Mouse (Mus musculus) embryonic facial prominence, embryonic 13.5 days (tissue): Measurements from ENCODE around the gene Znfx1. TPM values are rescaled to one million over a fixed set of nuclear protein-coding genes. Genes with fewer than 3 reads are reported as not detected.
A peak's percentile ranks its signal among the peaks of the same experiment; 100 is the strongest.

Source experiments
- ATAC-seq: fragments of 200-750 bp; cut with Nextera tagmentation; 2 replicates; pipeline ENCODE4 v1.8.0; 2017; ENCODE audit warnings: low read depth; ENCODE audit not compliant: insufficient number of reproducible peaks, insufficient read depth, low FRiP score, low TSS enrichment
- H3K27ac ChIP-seq: fragments of 300-500 bp; sonication (generic); 2 replicates; pipeline ENCODE4 v1.5.1; 2015; ENCODE audit warnings: moderate library complexity, mild to moderate bottlenecking, inconsistent platforms
- H3K27me3 ChIP-seq: fragments of 300-500 bp; sonication (generic); 2 replicates; pipeline ENCODE4 v1.6.1; 2015; ENCODE audit warnings: mild to moderate bottlenecking, inconsistent platforms
- H3K36me3 ChIP-seq: fragments of 300-500 bp; sonication (generic); 2 replicates; pipeline ENCODE4 v1.6.1; 2015; ENCODE audit warnings: mild to moderate bottlenecking, inconsistent platforms
- H3K4me1 ChIP-seq: fragments of 300-500 bp; sonication (generic); 2 replicates; pipeline ENCODE4 v1.6.1; 2015; ENCODE audit warnings: inconsistent platforms
- H3K4me2 ChIP-seq: fragments of 300-500 bp; sonication (generic); 2 replicates; pipeline ENCODE4 v1.6.1; 2015; ENCODE audit warnings: moderate library complexity, mild to moderate bottlenecking, inconsistent platforms
- H3K4me3 ChIP-seq: fragments of 300-500 bp; sonication (generic); 2 replicates; pipeline ENCODE4 v1.5.1; 2015; ENCODE audit warnings: mild to moderate bottlenecking, inconsistent platforms
- H3K9ac ChIP-seq: fragments of 300-500 bp; sonication (generic); 2 replicates; pipeline ENCODE4 v1.6.1; 2015; ENCODE audit warnings: mild to moderate bottlenecking, inconsistent platforms
- H3K9me3 ChIP-seq: fragments of 300-500 bp; sonication (generic); 2 replicates; pipeline ENCODE4 v1.6.1; 2016; ENCODE audit warnings: inconsistent platforms
- WGBS: fragments of 180-500 bp; shearing (Covaris S2); methylation state at CpG from one replicate; pipeline ENCODE4 v1.1.7; 2015; ENCODE audit warnings: mixed read lengths; 5-methylcytosine and 5-hydroxymethylcytosine counted together
- polyA plus RNA-seq: library from polyadenylated mRNA; unstranded; fragments of >200 nt; fragmentation: Nextera tagmentation; extraction: Ambion mirVana; gene quantifications from 2 replicates; pipeline ENCODE4 v1.2.1, GENCODE M21; 2015

Znfx1 gene
- polyA plus RNA-seq, 1 experiment from 2014 or later, result 5.5 TPM

GRCm38 (mm10) chr2:167081135-167081534, 18.3 kb upstream of the Znfx1 start:
- 57% methylated on average over 6 of the region's 6 CpGs for WGBS
- ATAC-seq, result no peak

DNA sequence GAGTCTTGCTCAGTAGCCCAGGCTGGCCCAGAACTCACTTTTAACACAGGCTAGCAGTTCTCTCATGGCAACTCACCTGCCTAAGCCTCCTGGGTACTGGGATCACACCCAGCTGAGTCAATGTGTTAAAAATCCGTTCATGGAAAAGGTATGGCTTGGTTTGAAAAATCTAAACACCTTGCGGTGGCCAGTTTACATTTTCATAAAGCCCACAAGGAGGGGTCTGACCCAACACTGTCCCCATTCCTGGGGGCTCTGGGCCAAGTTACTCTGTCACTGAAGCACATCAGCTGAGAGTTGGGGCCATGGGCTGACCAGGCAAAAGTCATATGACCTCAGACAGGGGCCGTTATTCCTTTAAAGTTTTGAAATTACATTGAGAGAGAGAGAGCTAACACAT, 17.6 kb upstream of the Znfx1 start:
- Histone ChIP-seq H3K4me3 (no peak overlapping the region), H3K27me3 (no peaks in the 10 kb centered on the region), H3K4me2 (no peak overlapping the region), H3K9me3 (no peaks in the 10 kb centered on the region), H3K36me3 (no peaks in the 10 kb centered on the region), H3K9ac (no peak overlapping the region), H3K27ac (peak overlapping the region; percentile 86), H3K4me1 (peaks cover 37% of the 10 kb centered on the region)
- no peak for ATAC-seq
- 74% methylated on average over 3 of the region's 3 CpGs for WGBS

More at GRCm38 (mm10) chr2:167081135-167081534, 18.3 kb upstream of the Znfx1 start:
- no peaks in the 10 kb centered on the region for H3K9me3 ChIP-seq
- no peak overlapping the region for H3K4me2 ChIP-seq
- no peak overlapping the region for H3K27ac ChIP-seq
- H3K9ac ChIP-seq, result no peak overlapping the region
- no peaks in the 10 kb centered on the region for H3K27me3 ChIP-seq
- no peak overlapping the region for H3K4me3 ChIP-seq
- no peaks in the 10 kb centered on the region for H3K36me3 ChIP-seq
- H3K4me1 ChIP-seq, result peaks cover 37% of the 10 kb centered on the region

DNA sequence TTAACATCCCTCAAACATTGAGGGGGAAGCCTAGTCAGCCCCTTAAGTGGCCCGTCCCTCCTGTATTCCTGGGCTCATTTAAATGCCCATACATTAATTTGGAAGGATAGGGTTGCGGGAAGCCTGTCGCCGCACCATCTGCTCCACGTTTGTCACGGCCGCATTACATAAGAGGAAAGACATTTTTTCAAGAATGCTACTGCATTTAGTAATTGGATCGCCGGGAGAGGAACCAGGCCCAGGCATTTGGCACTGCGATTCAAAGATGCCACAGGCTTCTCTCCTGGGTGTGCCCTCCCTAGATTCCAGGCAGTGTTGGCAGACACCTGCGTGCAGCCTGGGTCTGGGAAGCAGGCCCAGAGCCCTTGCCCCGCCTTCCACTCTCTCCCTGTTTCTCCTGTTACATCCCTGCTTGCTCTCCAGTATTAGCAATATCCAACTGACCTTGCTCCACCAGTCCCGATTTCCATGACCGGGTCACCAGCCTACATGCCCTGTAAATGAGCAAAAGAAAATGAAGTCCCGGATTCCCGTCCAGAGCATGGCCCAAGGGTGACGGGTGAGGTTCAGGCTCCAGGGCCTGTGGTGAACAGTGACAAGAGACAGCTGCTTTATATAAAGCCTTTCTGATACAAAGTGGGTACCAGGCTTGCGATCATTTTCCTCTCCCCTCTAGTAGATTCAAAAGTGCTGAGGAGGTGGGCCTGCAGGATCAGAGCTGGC, 16.9 kb upstream of the Znfx1 start:
- Histone ChIP-seq H3K27me3 (no peaks in the 10 kb centered on the region), H3K4me3 (no peak overlapping the region; the same call in 1 of the 2 replicates), H3K4me2 (peak overlapping the region; percentile 40), H3K9ac (no peak overlapping the region), H3K27ac (peak overlapping the region; percentile 86), H3K9me3 (no peaks in the 10 kb centered on the region), H3K4me1 (peaks cover 37% of the 10 kb centered on the region), H3K36me3 (no peaks in the 10 kb centered on the region)
- peak; percentile 73 for ATAC-seq
- 18% methylated on average over 18 of the region's 18 CpGs for WGBS

DNA sequence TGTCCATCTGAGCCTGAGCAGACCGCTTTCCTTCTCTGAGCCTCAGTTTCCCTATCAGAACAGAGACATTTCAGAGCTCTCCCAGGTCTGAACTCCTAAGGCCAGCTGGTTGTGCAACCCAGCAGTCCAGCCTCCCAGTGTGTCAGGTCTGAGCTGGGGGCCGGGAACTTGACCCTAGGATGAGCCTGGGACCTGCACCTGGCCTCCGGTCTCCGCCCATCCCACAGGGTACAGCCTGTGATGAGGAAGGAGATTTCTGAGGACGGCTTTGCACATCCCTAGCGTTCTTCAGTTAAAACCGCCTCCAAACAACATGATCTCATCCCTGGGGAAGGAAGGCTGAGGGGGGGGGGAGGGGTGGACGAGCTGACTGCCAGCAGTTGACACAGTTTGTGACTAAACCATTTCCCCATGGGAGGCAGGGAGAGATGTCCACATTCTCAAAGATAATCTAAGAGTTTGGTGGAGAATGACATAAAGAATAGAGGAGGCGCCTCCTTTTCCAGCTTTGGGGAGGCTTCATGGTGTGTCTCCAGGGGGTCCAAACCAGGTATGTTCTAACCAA, 16.2 kb upstream of the Znfx1 start:
- ATAC-seq, result no peak
- H3K4me1 ChIP-seq, result peaks cover 37% of the 10 kb centered on the region
- H3K4me3 ChIP-seq, result no peak overlapping the region; the same call in 1 of the 2 replicates
- H3K27me3 ChIP-seq, result no peaks in the 10 kb centered on the region
- no peaks in the 10 kb centered on the region for H3K9me3 ChIP-seq
- WGBS, result 25% methylated on average over 9 of the region's 9 CpGs
- no peak overlapping the region for H3K9ac ChIP-seq
- H3K4me2 ChIP-seq, result peak overlapping the region; percentile 40
- peak overlapping the region; percentile 86 for H3K27ac ChIP-seq
- no peaks in the 10 kb centered on the region for H3K36me3 ChIP-seq

GRCm38 (mm10) chr2:167078486-167078885, 15.7 kb upstream of the Znfx1 start:
- Histone ChIP-seq H3K9me3 (no peaks in the 10 kb centered on the region), H3K36me3 (no peaks in the 10 kb centered on the region), H3K4me1 (peaks cover 39% of the 10 kb centered on the region), H3K27me3 (no peaks in the 10 kb centered on the region), H3K9ac (no peak overlapping the region), H3K27ac (peak overlapping the region; percentile 86), H3K4me3 (no peak overlapping the region; the same call in 1 of the 2 replicates), H3K4me2 (0 out of 2 replicates have a peak overlapping the region, but pooled peaks have one; percentile 40)
- ATAC-seq, result no peak
- WGBS, result 35% methylated on average over 7 of the region's 7 CpGs

GRCm38 (mm10) chr2:167077199-167077962, 14.6 kb upstream of the Znfx1 start:
- Histone ChIP-seq H3K9ac (no peak overlapping the region), H3K4me1 (peaks cover 40% of the 10 kb centered on the region), H3K4me3 (no peak overlapping the region), H3K9me3 (no peaks in the 10 kb centered on the region), H3K27me3 (no peaks in the 10 kb centered on the region), H3K36me3 (no peaks in the 10 kb centered on the region), H3K4me2 (no peak overlapping the region), H3K27ac (no peak overlapping the region)
- no peak for ATAC-seq
- WGBS, result 81% methylated on average over 11 of the region's 11 CpGs

DNA sequence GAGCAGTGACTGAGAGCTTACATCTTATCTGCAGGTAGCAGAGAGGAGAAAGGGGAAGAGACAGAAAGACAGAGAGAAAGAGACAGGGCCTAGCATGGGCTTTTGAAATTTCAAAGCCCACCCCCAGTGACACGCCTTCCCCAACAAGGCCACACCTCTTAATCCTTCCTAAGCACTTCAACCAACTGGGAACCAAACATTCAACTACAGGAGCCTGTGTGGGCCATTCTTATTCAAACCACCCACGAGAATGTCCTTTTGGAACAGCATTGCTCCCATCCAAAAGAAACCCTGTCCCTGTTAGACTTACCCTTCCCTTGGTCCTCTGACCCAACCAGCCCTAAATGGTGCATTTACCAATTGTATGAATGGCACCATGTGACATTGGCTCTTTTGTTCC, 13.9 kb upstream of the Znfx1 start:
- Histone ChIP-seq H3K36me3 (no peaks in the 10 kb centered on the region), H3K27ac (no peak overlapping the region), H3K9ac (no peak overlapping the region), H3K4me1 (peaks cover 37% of the 10 kb centered on the region), H3K4me3 (no peak overlapping the region), H3K4me2 (no peak overlapping the region), H3K9me3 (no peaks in the 10 kb centered on the region), H3K27me3 (no peaks in the 10 kb centered on the region)
- 87% methylated on average over 2 of the region's 2 CpGs for WGBS
- no peak for ATAC-seq

DNA sequence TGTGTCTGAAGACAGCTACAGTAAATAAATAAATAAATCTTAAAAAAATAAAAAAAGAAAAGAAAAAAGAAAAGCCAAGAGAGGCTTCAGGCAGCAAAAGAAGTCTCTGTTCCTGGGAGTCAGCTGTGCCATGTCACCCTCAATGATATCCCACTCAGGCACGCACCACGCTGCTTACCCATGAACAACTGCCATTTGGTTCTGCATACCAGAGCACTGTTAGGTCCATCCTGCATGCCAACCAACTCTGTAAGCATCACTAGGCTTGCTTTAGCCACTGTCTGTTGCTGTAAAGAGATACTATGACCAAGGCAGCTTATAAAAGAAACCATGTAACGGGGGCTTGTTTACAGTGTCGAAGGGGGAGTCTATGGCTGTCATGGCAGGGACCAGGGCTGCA, 13.5 kb upstream of the Znfx1 start:
- ATAC-seq, result no peak

DNA sequence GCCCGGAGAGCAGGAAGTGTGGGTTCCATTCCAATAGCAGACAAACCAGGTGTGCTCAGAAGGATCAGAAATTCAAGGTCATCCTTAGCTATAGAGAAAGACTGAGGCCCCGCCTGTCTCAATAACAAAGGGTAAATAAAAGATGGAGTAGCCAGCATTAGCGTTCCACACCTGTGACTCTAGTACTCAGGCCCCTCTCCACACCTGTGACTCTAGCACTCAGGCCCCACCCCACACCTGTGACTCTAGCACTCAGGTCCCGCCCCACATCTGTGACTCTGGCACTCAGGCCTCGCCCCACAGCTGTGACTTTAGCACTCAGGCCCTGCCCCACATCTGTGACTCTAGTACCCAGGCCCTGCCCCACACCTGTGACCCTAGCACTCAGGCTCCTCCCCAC, 11.8 kb upstream of the Znfx1 start:
- H3K9ac ChIP-seq, result no peak overlapping the region
- no peak overlapping the region for H3K4me3 ChIP-seq
- H3K4me1 ChIP-seq, result peaks cover 25% of the 10 kb centered on the region
- H3K9me3 ChIP-seq, result no peaks in the 10 kb centered on the region
- no peak overlapping the region for H3K27ac ChIP-seq
- no peak overlapping the region for H3K4me2 ChIP-seq
- H3K27me3 ChIP-seq, result no peaks in the 10 kb centered on the region
- H3K36me3 ChIP-seq, result no peaks in the 10 kb centered on the region
- no peak for ATAC-seq
- 88% methylated on average over 5 of the region's 5 CpGs for WGBS

More for the DNA sequence above, 13.5 kb upstream of the Znfx1 start:
- Histone ChIP-seq H3K4me1 (peaks cover 35% of the 10 kb centered on the region), H3K36me3 (no peaks in the 10 kb centered on the region), H3K27me3 (no peaks in the 10 kb centered on the region), H3K9me3 (no peaks in the 10 kb centered on the region), H3K9ac (no peak overlapping the region), H3K4me3 (no peak overlapping the region), H3K4me2 (no peak overlapping the region), H3K27ac (no peak overlapping the region)
- 90% methylated on average over 4 of the region's 4 CpGs for WGBS

DNA sequence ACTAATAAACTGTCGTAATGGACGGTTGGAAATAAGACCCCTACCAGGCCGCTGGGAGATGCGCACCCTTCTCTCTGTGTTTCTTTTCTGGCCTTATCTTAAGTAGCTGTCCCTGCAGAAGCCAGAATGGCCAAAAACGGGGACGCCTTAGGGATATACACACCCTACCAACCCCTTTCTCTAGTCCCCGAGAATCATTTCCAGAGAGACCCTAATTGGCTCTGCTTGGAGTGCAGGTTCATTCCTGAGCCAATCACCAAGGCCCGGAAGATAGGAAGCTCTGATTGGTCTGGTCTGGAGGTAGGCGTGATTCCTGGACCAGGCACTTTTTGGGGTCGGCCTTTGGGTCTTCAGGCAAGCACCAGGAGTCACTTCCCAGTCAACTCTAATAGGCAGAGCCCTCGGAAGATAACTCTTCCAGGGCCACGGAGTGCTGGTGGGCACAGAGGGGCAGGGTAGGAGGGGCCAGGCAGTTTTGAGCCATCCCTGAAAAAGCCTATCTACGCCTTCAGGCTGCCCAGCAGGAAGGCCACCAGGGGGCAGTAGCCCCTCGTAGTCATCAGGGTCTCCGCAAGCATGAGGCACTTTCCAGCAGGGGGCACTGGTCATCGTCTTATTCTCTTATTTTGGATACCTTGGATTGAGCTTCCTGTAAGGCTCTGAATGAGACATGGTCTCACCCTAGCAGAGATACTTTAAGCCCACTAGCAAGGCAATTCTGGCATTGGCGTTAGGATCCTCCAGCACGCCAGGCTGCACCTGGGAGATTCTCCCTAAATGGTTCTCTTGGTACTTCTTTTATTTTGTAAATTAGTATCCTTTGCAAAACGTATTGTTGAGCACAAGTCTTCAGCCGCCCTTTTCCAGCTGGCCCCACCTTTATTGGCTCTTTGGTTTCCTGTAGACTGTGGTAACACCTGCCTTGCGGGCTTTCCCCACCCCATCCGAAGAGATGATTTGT, 9.1 kb upstream of the Znfx1 start:
- no peaks in the 10 kb centered on the region for H3K9me3 ChIP-seq
- peak; percentile 91 for ATAC-seq
- no peaks in the 10 kb centered on the region for H3K27me3 ChIP-seq
- H3K4me2 ChIP-seq, result peak overlapping the region; percentile 67
- peak overlapping the region; percentile 50 for H3K4me3 ChIP-seq
- peaks cover 9% of the 10 kb centered on the region for H3K4me1 ChIP-seq
- H3K27ac ChIP-seq, result peak overlapping the region; percentile 68
- no peaks in the 10 kb centered on the region for H3K36me3 ChIP-seq
- 8% methylated on average over 22 of the region's 22 CpGs for WGBS
- H3K9ac ChIP-seq, result peak overlapping the region; percentile 65

GRCm38 (mm10) chr2:167071266-167071640, 8.4 kb upstream of the Znfx1 start:
- H3K4me1 ChIP-seq, result peaks cover 9% of the 10 kb centered on the region
- H3K4me3 ChIP-seq, result peak overlapping the region; percentile 50
- 23% methylated on average over 12 of the region's 12 CpGs for WGBS
- H3K27ac ChIP-seq, result peak overlapping the region; percentile 68
- no peak for ATAC-seq
- H3K4me2 ChIP-seq, result peak overlapping the region; percentile 67
- H3K36me3 ChIP-seq, result peaks cover 4% of the 10 kb centered on the region; the same call in 1 of the 2 replicates
- peak overlapping the region; percentile 65 for H3K9ac ChIP-seq
- no peaks in the 10 kb centered on the region for H3K9me3 ChIP-seq
- H3K27me3 ChIP-seq, result no peaks in the 10 kb centered on the region
